Mouse (Mus musculus): ENCODE results near the gene Nudcd3.

- TF ChIP-seq POLR2A (IDR thresholded peaks at IDR 0.05; ENCODE audit: low read depth, low read length) (no peak), RAD21 (IDR thresholded peaks at IDR 0.05; ENCODE audit: low read depth, low read length) (no peak), CTCF (conservative IDR thresholded peaks at IDR 0.05 in 1 of 2, IDR thresholded peaks at IDR 0.05 in 1 of 2; ENCODE audit: low read depth in 2 of 2, low read length in 2 of 2) (no peak), EP300 (IDR thresholded peaks at IDR 0.05; ENCODE audit: low read length) (no peak), CHD1 (IDR thresholded peaks at IDR 0.05; ENCODE audit: low read depth, low read length) (no peak), ZC3H11A (IDR thresholded peaks at IDR 0.05; ENCODE audit: low read depth, low read length) (no peak), USF2 (conservative IDR thresholded peaks at IDR 0.05; ENCODE audit: low read depth, low read length) (no peak), NELFE (IDR thresholded peaks at IDR 0.05; ENCODE audit: low read depth, low read length) (no peak), POLR2AphosphoS2 (IDR thresholded peaks at IDR 0.05; ENCODE audit: low read depth, low read length) (no peak), RCOR1 (conservative IDR thresholded peaks at IDR 0.05; ENCODE audit: low read depth, low read length) (no peak), ELF1 (IDR thresholded peaks at IDR 0.05; ENCODE audit: low read depth, low read length) (no peak), TBP (conservative IDR thresholded peaks at IDR 0.05; ENCODE audit: low read depth, low read length) (no peak), NRF1 (IDR thresholded peaks at IDR 0.05; ENCODE audit: low read depth, low read length) (no peak)
These were observed 77.6 kb downstream of the Nudcd3 start for GRCm38 (mm10) chr11:6122631-6123030.
